Mouse (Mus musculus) heart, adult 8-10 months (tissue): ENCODE measurements around the gene Agap1. TPM values are rescaled to one million over a fixed set of nuclear protein-coding genes. Genes with fewer than 3 reads are reported as not detected.
"Not testable (repeated sequence)": the region's sequence is repeated elsewhere in the genome, so short reads cannot be mapped to it uniquely, and the experiment has no call there.

Experiments used
- DNase-seq: peaks from one replicate; pipeline ENCODE4 v3.0.0; 2022; ENCODE audit warnings: low spot score
- total RNA-seq, 4 experiments: library from RNA; stranded (reverse); gene quantifications; 2 replicates each; pipeline ENCODE4 v1.2.4; 2022

Agap1 gene
- total RNA-seq, 4 experiments from 2014 or later, result 53.0 to 74.6 (median 64.9) TPM

- no peak for DNase-seq
Measured at GRCm38 (mm10) chr1:89501346-89501745, 46.7 kb downstream of the Agap1 start.

GRCm38 (mm10) chr1:89501891-89502290 lies 47.3 kb downstream of the Agap1 start:
- DNase-seq, result not testable (repeated sequence)

GRCm38 (mm10) chr1:89509196-89509595 lies 54.6 kb downstream of the Agap1 start:
- no peak for DNase-seq

- no peak for DNase-seq
Measured at GRCm38 (mm10) chr1:89509763-89510340, 55.2 kb downstream of the Agap1 start.

- no peak for DNase-seq
Measured at GRCm38 (mm10) chr1:89510731-89511130, 56.1 kb downstream of the Agap1 start.

GRCm38 (mm10) chr1:89513616-89514283 lies 59.1 kb downstream of the Agap1 start:
- no peak for DNase-seq

GRCm38 (mm10) chr1:89515808-89516560 lies 61.4 kb downstream of the Agap1 start:
- DNase-seq, result no peak

GRCm38 (mm10) chr1:89517817-89518216 lies 63.2 kb downstream of the Agap1 start:
- DNase-seq, result no peak

GRCm38 (mm10) chr1:89519914-89520643 lies 65.5 kb downstream of the Agap1 start:
- DNase-seq, result no peak

- no peak for DNase-seq
Measured at GRCm38 (mm10) chr1:89521406-89521805, 66.8 kb downstream of the Agap1 start.

GRCm38 (mm10) chr1:89521935-89522535 lies 67.4 kb downstream of the Agap1 start:
- no peak for DNase-seq

- peak; percentile 92 for DNase-seq
Measured at GRCm38 (mm10) chr1:89524369-89524768, 69.8 kb downstream of the Agap1 start.

- no peak for DNase-seq
Measured at GRCm38 (mm10) chr1:89524998-89525397, 70.4 kb downstream of the Agap1 start.

- DNase-seq, result peak; percentile 75
Measured at GRCm38 (mm10) chr1:89525825-89526224, 71.2 kb downstream of the Agap1 start.

GRCm38 (mm10) chr1:89528671-89529276 lies 74.2 kb downstream of the Agap1 start:
- DNase-seq, result peak; percentile 44

GRCm38 (mm10) chr1:89533702-89534101 lies 79.1 kb downstream of the Agap1 start:
- peak; percentile 30 for DNase-seq

- no peak for DNase-seq
Measured at GRCm38 (mm10) chr1:89535206-89535605, 80.6 kb downstream of the Agap1 start.

GRCm38 (mm10) chr1:89538163-89538946 lies 83.7 kb downstream of the Agap1 start:
- no peak for DNase-seq

GRCm38 (mm10) chr1:89539127-89539526 lies 84.5 kb downstream of the Agap1 start:
- DNase-seq, result no peak

- no peak for DNase-seq
Measured at GRCm38 (mm10) chr1:89541151-89541550, 86.5 kb downstream of the Agap1 start.
